Mouse (Mus musculus) left cerebral cortex, adult 8-10 months (tissue): ENCODE measurements around the gene Dnajc11. TPM values are rescaled to one million over a fixed set of nuclear protein-coding genes. Genes with fewer than 3 reads are reported as not detected.

Experiments used
- DNase-seq, 2 experiments: peaks; one replicate each; pipeline ENCODE4 v3.0.0; 2022; ENCODE audit warnings: low spot score in 2 of 2
- total RNA-seq, 4 experiments: library from RNA; stranded (reverse); gene quantifications; 2 replicates each; pipeline ENCODE4 v1.2.4; 2022

The Dnajc11 gene
- total RNA-seq, 4 experiments from 2014 or later: 51.5 to 75.7 (median 62.5) TPM

GRCm38 (mm10) chr4:151985886-151986285 lies 52.4 kb downstream of the Dnajc11 start:
- no peak for DNase-seq

- no peak for DNase-seq
Measured at GRCm38 (mm10) chr4:151986650-151987049, 53.2 kb downstream of the Dnajc11 start.

- DNase-seq: no peak
Measured at GRCm38 (mm10) chr4:151988014-151988341, 54.5 kb downstream of the Dnajc11 start.

- peak in 1 of 2 experiments; percentile 79 for DNase-seq
Measured at GRCm38 (mm10) chr4:151988342-151989109, 55.0 kb downstream of the Dnajc11 start, which contains the start of gene Thap3. Thap3 (minus strand) TSS chr4:151988997.

- no peak for DNase-seq
Measured at GRCm38 (mm10) chr4:151989110-151989488, 55.6 kb downstream of the Dnajc11 start.

- no peak for DNase-seq
Measured at GRCm38 (mm10) chr4:151992091-151992490, 58.6 kb downstream of the Dnajc11 start.

- DNase-seq: no peak
Measured at GRCm38 (mm10) chr4:151993035-151993434, 59.5 kb downstream of the Dnajc11 start.

GRCm38 (mm10) chr4:151994228-151995171 lies 61.0 kb downstream of the Dnajc11 start:
- no peak for DNase-seq

- DNase-seq: no peak
Measured at GRCm38 (mm10) chr4:151995371-151996172, 62.1 kb downstream of the Dnajc11 start.

GRCm38 (mm10) chr4:151996173-151996950 lies 62.9 kb downstream of the Dnajc11 start, which contains the start of gene Phf13:
Phf13 (minus strand) TSS chr4:151996258.
- DNase-seq: peak; percentile 89 to 99

- DNase-seq: no peak
Measured at GRCm38 (mm10) chr4:151996951-151997222, 63.4 kb downstream of the Dnajc11 start.

- no peak for DNase-seq
Measured at GRCm38 (mm10) chr4:151997701-151998100, 64.2 kb downstream of the Dnajc11 start.

GRCm38 (mm10) chr4:151999481-151999880 lies 66.0 kb downstream of the Dnajc11 start:
- DNase-seq: no peak

- DNase-seq: no peak
Measured at GRCm38 (mm10) chr4:152000906-152001305, 67.4 kb downstream of the Dnajc11 start.

- no peak for DNase-seq
Measured at GRCm38 (mm10) chr4:152001335-152001734, 67.8 kb downstream of the Dnajc11 start.

- DNase-seq: no peak
Measured at GRCm38 (mm10) chr4:152002063-152002462, 68.6 kb downstream of the Dnajc11 start.

GRCm38 (mm10) chr4:152006137-152006536 lies 72.6 kb downstream of the Dnajc11 start:
- DNase-seq: no peak

GRCm38 (mm10) chr4:152006812-152007211 lies 73.3 kb downstream of the Dnajc11 start:
- no peak for DNase-seq

- DNase-seq: no peak
Measured at GRCm38 (mm10) chr4:152007481-152008147, 74.1 kb downstream of the Dnajc11 start.

- DNase-seq: no peak
Measured at GRCm38 (mm10) chr4:152008148-152008500, 74.6 kb downstream of the Dnajc11 start.
